Mouse (Mus musculus) Muller cell, postnatal 12 days (primary cell): ENCODE data around the gene Gm43738.

Experiments used
- DNase-seq: peaks from one replicate; pipeline ENCODE4 v3.0.0-alpha.2; 2015; ENCODE audit errors: inconsistent ontology term

The Gm43738 gene

GRCm38 (mm10) chr3:89043359-89043758 is 57.5 kb downstream of the Gm43738 start:
- DNase-seq: peak; percentile 62
